Mouse (Mus musculus) c-Kit-positive CD71-positive TER-119-negative erythroid progenitor cells, embryonic 14.5 days (primary cell): Measurements from ENCODE around the gene Src.

Experiments used
- DNase-seq: peaks from one replicate; pipeline ENCODE4 v3.0.0-alpha.2; 2013; ENCODE audit warnings: low read depth

Src gene

GRCm38 (mm10) chr2:157441363-157441762 lies 23.1 kb downstream of the Src start:
- no peak for DNase-seq

- DNase-seq = no peak
Observed at GRCm38 (mm10) chr2:157447297-157448158, 29.3 kb downstream of the Src start.

- DNase-seq = no peak
Observed at GRCm38 (mm10) chr2:157448356-157448755, 30.1 kb downstream of the Src start.

GRCm38 (mm10) chr2:157450905-157451304 lies 32.7 kb downstream of the Src start:
- no peak for DNase-seq

- DNase-seq = no peak
Observed at GRCm38 (mm10) chr2:157451372-157452040, 33.3 kb downstream of the Src start.

GRCm38 (mm10) chr2:157457100-157457806 lies 39.0 kb downstream of the Src start:
- peak; percentile 71 for DNase-seq

- peak; percentile 40 for DNase-seq
Observed at GRCm38 (mm10) chr2:157458472-157458871, 40.2 kb downstream of the Src start.

- DNase-seq = no peak
Observed at GRCm38 (mm10) chr2:157459736-157460135, 41.5 kb downstream of the Src start.

- no peak for DNase-seq
Observed at GRCm38 (mm10) chr2:157462776-157463710, 44.8 kb downstream of the Src start.

GRCm38 (mm10) chr2:157463887-157464745 lies 45.9 kb downstream of the Src start:
- DNase-seq = no peak

- no peak for DNase-seq
Observed at GRCm38 (mm10) chr2:157464746-157465126, 46.5 kb downstream of the Src start.

GRCm38 (mm10) chr2:157466836-157467235 lies 48.6 kb downstream of the Src start:
- DNase-seq = no peak

GRCm38 (mm10) chr2:157468130-157468796 lies 50.0 kb downstream of the Src start:
- DNase-seq = no peak

- no peak for DNase-seq
Observed at GRCm38 (mm10) chr2:157471292-157471691, 53.0 kb downstream of the Src start.

- DNase-seq = no peak
Observed at GRCm38 (mm10) chr2:157471737-157472136, 53.5 kb downstream of the Src start.

GRCm38 (mm10) chr2:157472469-157472868 lies 54.2 kb downstream of the Src start:
- no peak for DNase-seq

- no peak for DNase-seq
Observed at GRCm38 (mm10) chr2:157474269-157474729, 56.1 kb downstream of the Src start.

- no peak for DNase-seq
Observed at GRCm38 (mm10) chr2:157475437-157476379, 57.5 kb downstream of the Src start.

GRCm38 (mm10) chr2:157478651-157479050 lies 60.4 kb downstream of the Src start:
- no peak for DNase-seq
